Mouse (Mus musculus): Measurements from ENCODE around the gene Parvg. TPM values are rescaled to one million over a fixed set of nuclear protein-coding genes. Genes with fewer than 3 reads are reported as not detected.

Gene Parvg
- total and polyA plus RNA-seq, 3 experiments = 58.8 to 142 TPM; not detected in 1

- Histone ChIP-seq H3K79me2 (ENCODE audit: control insufficient read depth, insufficient read depth, low read length, poor library complexity) (no peaks in the 10 kb centered on the region), H3K4me3 (ENCODE audit: control insufficient read depth in 1 of 2, insufficient read depth in 1 of 2, low read depth in 2 of 2, low read length in 2 of 2) (no peak overlapping the region), H3K27me3 (ENCODE audit: control insufficient read depth in 1 of 2, insufficient read depth in 2 of 2, low read length in 2 of 2) (no peaks in the 10 kb centered on the region), H3K9me3 (replicated peaks; ENCODE audit: insufficient read depth, low read length) (no peaks in the 10 kb centered on the region), H3K9ac (ENCODE audit: control insufficient read depth, low read depth, low read length, poor library complexity, severe bottlenecking) (no peak overlapping the region), H3K36me3 (ENCODE audit: control insufficient read depth in 1 of 2, insufficient read depth in 2 of 2, low read length in 2 of 2) (peaks cover 7 to 21% of the 10 kb centered on the region in 2 experiments; a peak in 3 of 4 replicates), H3K4me1 (ENCODE audit: control insufficient read depth in 1 of 2, insufficient read depth in 2 of 2, low read length in 2 of 2) (peaks cover 6 to 19% of the 10 kb centered on the region in 2 experiments), H3K27ac (ENCODE audit: control insufficient read depth, low read depth, low read length) (peak overlapping the region; percentile 51)
- TF ChIP-seq ZNF384 (IDR thresholded peaks at IDR 0.05; ENCODE audit: low read depth, low read length) (peak; percentile 32; the same call in 1 of the 2 replicates), MYC (IDR thresholded peaks at IDR 0.05; ENCODE audit: low read depth, low read length) (peak; percentile 82), MYB (IDR thresholded peaks at IDR 0.05; ENCODE audit: low read depth, low read length) (no peak), BHLHE40 (IDR thresholded peaks at IDR 0.05; ENCODE audit: borderline replicate concordance, low read depth, low read length) (peak; percentile 79), MXI1 (IDR thresholded peaks at IDR 0.05; ENCODE audit: low read depth, low read length) (peak; percentile 86), POLR2A (IDR thresholded peaks at IDR 0.05; ENCODE audit: control insufficient read depth in 1 of 2, insufficient read depth in 1 of 2, low read depth in 1 of 2, low read length in 2 of 2, poor library complexity in 1 of 2) (no peak), NELFE (IDR thresholded peaks at IDR 0.05; ENCODE audit: low read depth, low read length) (no peak), TCF12 (IDR thresholded peaks at IDR 0.05; ENCODE audit: low read depth, low read length) (peak; percentile 88), SIN3A (IDR thresholded peaks at IDR 0.05; ENCODE audit: low read length) (peak; percentile 83), ZMIZ1 (IDR thresholded peaks at IDR 0.05; ENCODE audit: low read depth, low read length) (no peak), SMC3 (IDR thresholded peaks at IDR 0.05; ENCODE audit: low read depth, low read length) (peak; percentile 7; the same call in 1 of the 2 replicates), TAL1 (IDR thresholded peaks at IDR 0.05; ENCODE audit: low read length) (peak; percentile 81), GATA1 (IDR thresholded peaks at IDR 0.05; ENCODE audit: low read depth, low read length) (peak; percentile 94), ZC3H11A (IDR thresholded peaks at IDR 0.05; ENCODE audit: low read depth, low read length) (no peak), MAZ (IDR thresholded peaks at IDR 0.05; ENCODE audit: low read depth, low read length) (no peak), CTCF (IDR thresholded peaks at IDR 0.05 in 2 of 3, conservative IDR thresholded peaks at IDR 0.05 in 1 of 3; ENCODE audit: control insufficient read depth in 1 of 3, insufficient read depth in 1 of 3, low read depth in 2 of 3, low read length in 3 of 3, poor library complexity in 1 of 3, severe bottlenecking in 1 of 3) (no peak), EP300 (IDR thresholded peaks at IDR 0.05; ENCODE audit: low read depth in 1 of 2, low read length in 2 of 2) (peak; percentile 84 to 93), MAX (IDR thresholded peaks at IDR 0.05; ENCODE audit: low read length) (peak; percentile 77; the same call in 1 of the 2 replicates), ETS1 (IDR thresholded peaks at IDR 0.05; ENCODE audit: low read depth, low read length) (peak; percentile 88), RCOR1 (IDR thresholded peaks at IDR 0.05; ENCODE audit: low read depth, low read length) (peak; percentile 62), ZKSCAN1 (IDR thresholded peaks at IDR 0.05; ENCODE audit: low read depth, low read length) (no peak)
- peak; percentile 79 for DNase-seq (ENCODE audit: low read depth, low spot score)
These were observed 12.5 kb downstream of the Parvg start for GRCm38 (mm10) chr15:84336281-84336817.

- H3K4me1 ChIP-seq (ENCODE audit: control insufficient read depth in 1 of 2, insufficient read depth in 2 of 2, low read length in 2 of 2) = peaks cover 6 to 19% of the 10 kb centered on the region in 2 experiments
- no peaks in the 10 kb centered on the region for H3K27me3 ChIP-seq (ENCODE audit: control insufficient read depth in 1 of 2, insufficient read depth in 2 of 2, low read length in 2 of 2)
- no peaks in the 10 kb centered on the region for H3K79me2 ChIP-seq (ENCODE audit: control insufficient read depth, insufficient read depth, low read length, poor library complexity)
- no peak for DNase-seq (ENCODE audit: low read depth, low spot score)
- no peak for TF ChIP-seq MYB (IDR thresholded peaks at IDR 0.05; ENCODE audit: low read depth, low read length)
- TF ChIP-seq ZKSCAN1 (IDR thresholded peaks at IDR 0.05; ENCODE audit: low read depth, low read length) = no peak
- TF ChIP-seq MAZ (IDR thresholded peaks at IDR 0.05; ENCODE audit: low read depth, low read length) = no peak
- no peak for TF ChIP-seq GATA1 (IDR thresholded peaks at IDR 0.05; ENCODE audit: low read depth, low read length)
- no peaks in the 10 kb centered on the region for H3K9me3 ChIP-seq (replicated peaks; ENCODE audit: insufficient read depth, low read length)
- no peak overlapping the region for H3K4me3 ChIP-seq (ENCODE audit: control insufficient read depth in 1 of 2, insufficient read depth in 1 of 2, low read depth in 2 of 2, low read length in 2 of 2)
- H3K9ac ChIP-seq (ENCODE audit: control insufficient read depth, low read depth, low read length, poor library complexity, severe bottlenecking) = no peak overlapping the region
- H3K27ac ChIP-seq (ENCODE audit: control insufficient read depth, low read depth, low read length) = no peak overlapping the region
- peaks cover 7 to 21% of the 10 kb centered on the region in 2 experiments; a peak in 3 of 4 replicates for H3K36me3 ChIP-seq (ENCODE audit: control insufficient read depth in 1 of 2, insufficient read depth in 2 of 2, low read length in 2 of 2)
These were observed 13.8 kb downstream of the Parvg start for GRCm38 (mm10) chr15:84337599-84337998.

All from MEL (cell line).